Mouse (Mus musculus) heart, embryonic 13.5 days (tissue): Measurements from ENCODE around the gene Myh3. TPM values are rescaled to one million over a fixed set of nuclear protein-coding genes. Genes with fewer than 3 reads are reported as not detected.

Source experiments
- ATAC-seq: fragments of 200-750 bp; cut with Nextera tagmentation; 2 replicates; pipeline ENCODE4 v1.8.0; 2017; ENCODE audit warnings: moderate TSS enrichment; ENCODE audit not compliant: insufficient number of reproducible peaks, low FRiP score, low TSS enrichment; ENCODE audit errors: extremely low read depth
- H3K27ac ChIP-seq: fragments of 300-500 bp; sonication (generic); replicated peaks from 2 replicates; pipeline ENCODE4 v1.5.1; 2015; ENCODE audit warnings: moderate library complexity, mild to moderate bottlenecking, inconsistent platforms
- H3K27me3 ChIP-seq: fragments of 300-500 bp; sonication (generic); replicated peaks from 2 replicates; pipeline ENCODE4 v1.6.1; 2015; ENCODE audit warnings: mild to moderate bottlenecking, inconsistent platforms
- H3K36me3 ChIP-seq: fragments of 300-500 bp; sonication (generic); 2 replicates; pipeline ENCODE4 v1.6.1; 2015; ENCODE audit warnings: mild to moderate bottlenecking, inconsistent platforms
- H3K4me1 ChIP-seq: fragments of 300-500 bp; sonication (generic); 2 replicates; pipeline ENCODE4 v1.6.1; 2015; ENCODE audit warnings: inconsistent platforms
- H3K4me2 ChIP-seq: fragments of 300-500 bp; sonication (generic); 2 replicates; pipeline ENCODE4 v1.6.1; 2015; ENCODE audit warnings: inconsistent platforms, mild to moderate bottlenecking, moderate library complexity
- H3K4me3 ChIP-seq: fragments of 300-500 bp; sonication (generic); 2 replicates; pipeline ENCODE4 v1.5.1; 2015; ENCODE audit warnings: moderate library complexity, mild to moderate bottlenecking, inconsistent platforms
- H3K9ac ChIP-seq: fragments of 300-500 bp; sonication (generic); 2 replicates; pipeline ENCODE4 v1.6.1; 2015; ENCODE audit warnings: inconsistent platforms, mild to moderate bottlenecking, moderate library complexity
- H3K9me3 ChIP-seq: fragments of 300-500 bp; sonication (generic); 2 replicates; pipeline ENCODE4 v1.6.1; 2016; ENCODE audit warnings: inconsistent platforms
- WGBS: fragments of 180-500 bp; shearing (Covaris S2); methylation state at CpG from one replicate; pipeline ENCODE4 v1.1.7; 2015; ENCODE audit warnings: mixed read lengths; 5-methylcytosine and 5-hydroxymethylcytosine counted together
- polyA plus RNA-seq: library from polyadenylated mRNA; unstranded; fragments of >200 nt; fragmentation: Nextera tagmentation; extraction: Ambion mirVana; gene quantifications from 2 replicates; pipeline ENCODE4 v1.2.1, GENCODE M21; 2015

Gene Myh3
- polyA plus RNA-seq, 1 experiment from 2014 or later: 0.75 TPM

DNA sequence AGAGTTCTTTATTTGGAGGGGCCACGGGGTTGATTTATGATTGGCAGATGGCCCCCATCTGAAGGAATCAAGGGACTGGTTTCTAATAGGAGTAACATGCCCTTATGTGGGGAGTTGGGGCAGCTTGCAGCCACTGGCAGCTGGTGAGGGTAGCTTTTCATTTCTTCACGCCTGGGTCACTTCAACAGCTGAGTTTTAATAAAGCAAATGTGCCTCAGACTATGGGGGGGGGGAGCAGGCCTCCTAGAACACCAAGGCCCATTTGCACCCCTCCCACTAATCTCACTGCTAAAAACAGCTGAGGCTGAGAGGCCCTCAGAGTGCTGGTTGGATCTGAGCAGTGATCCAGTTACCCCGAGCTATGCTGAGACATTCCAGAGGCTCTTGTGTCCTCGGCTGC lies 27.6 kb downstream of the Myh3 start:
- Histone ChIP-seq H3K36me3 (no peaks in the 10 kb centered on the region), H3K9me3 (no peaks in the 10 kb centered on the region), H3K4me3 (no peak overlapping the region), H3K4me1 (peaks cover 27% of the 10 kb centered on the region), H3K9ac (no peak overlapping the region), H3K4me2 (no peak overlapping the region), H3K27me3 (no peaks in the 10 kb centered on the region), H3K27ac (no peak overlapping the region)
- WGBS: 36% methylated on average over 4 of the region's 4 CpGs
- no peak for ATAC-seq

DNA sequence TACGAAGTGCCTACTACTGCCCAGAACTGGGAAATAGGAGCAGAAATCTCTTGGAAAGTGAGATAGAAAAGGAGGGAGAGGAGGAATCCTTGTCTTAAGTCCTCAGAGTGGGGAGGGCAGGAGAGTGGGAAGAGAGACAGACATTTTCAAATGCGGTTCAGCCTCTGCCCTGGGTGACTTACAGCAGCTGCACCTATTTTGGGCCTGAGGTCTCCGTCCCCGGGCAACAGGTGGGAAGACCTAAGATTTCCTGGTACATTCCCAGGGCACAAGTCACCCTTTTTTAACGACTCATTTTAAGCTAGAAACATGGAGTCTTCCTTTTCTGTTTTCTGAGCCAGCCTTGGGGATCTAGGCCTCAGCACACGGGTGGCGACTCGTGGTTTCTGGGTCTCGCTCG lies 28.9 kb downstream of the Myh3 start:
- 82% methylated on average over 10 of the region's 10 CpGs for WGBS
- Histone ChIP-seq H3K4me2 (no peak overlapping the region), H3K4me1 (peaks cover 27% of the 10 kb centered on the region), H3K27ac (no peak overlapping the region), H3K36me3 (no peaks in the 10 kb centered on the region), H3K27me3 (peaks cover 3% of the 10 kb centered on the region; the same call in 1 of the 2 replicates), H3K9ac (no peak overlapping the region), H3K4me3 (no peak overlapping the region), H3K9me3 (no peaks in the 10 kb centered on the region)
- no peak for ATAC-seq

DNA sequence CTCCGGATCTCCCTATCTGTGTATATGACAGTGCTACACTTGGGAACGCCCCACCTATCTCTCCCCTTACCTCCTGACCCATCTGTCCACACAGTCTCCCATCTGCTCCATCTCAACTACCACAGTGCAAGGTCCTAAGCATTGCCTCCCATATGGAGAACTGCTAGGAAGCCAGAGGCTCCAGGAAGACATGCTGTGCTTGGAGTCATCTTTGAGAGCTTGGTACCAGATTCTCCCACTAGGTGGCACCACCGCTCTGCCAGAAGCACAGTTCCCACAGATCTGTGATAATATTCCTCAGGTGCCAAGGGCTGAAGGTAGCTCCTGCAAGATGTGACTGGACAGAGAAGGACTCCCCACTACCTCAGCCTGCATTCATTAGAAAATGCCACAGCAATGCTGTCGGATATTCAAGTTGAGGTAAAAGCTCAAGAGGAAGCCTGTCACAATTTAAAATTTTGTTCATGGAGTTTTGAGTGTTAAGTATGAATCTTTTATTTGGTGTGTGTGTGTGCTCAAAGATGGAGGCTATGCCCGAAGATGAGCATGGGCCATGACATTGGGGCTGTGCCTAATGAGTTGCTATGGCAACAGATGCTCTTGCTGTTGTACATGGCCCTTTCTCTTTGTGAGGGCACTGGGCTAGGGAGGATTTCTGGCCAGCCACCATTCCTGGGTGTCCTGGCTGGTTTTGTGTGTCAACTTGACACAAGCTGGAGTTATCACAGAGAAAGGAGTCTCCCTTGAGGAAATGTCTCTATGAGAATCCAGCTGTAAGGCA lies 32.3 kb downstream of the Myh3 start:
- 28% methylated on average over 5 of the region's 5 CpGs for WGBS
- Histone ChIP-seq H3K4me2 (no peak overlapping the region), H3K27me3 (peaks cover 6% of the 10 kb centered on the region; the same call in 1 of the 2 replicates), H3K9ac (no peak overlapping the region), H3K4me1 (peaks cover 14% of the 10 kb centered on the region; the same call in 1 of the 2 replicates), H3K36me3 (no peaks in the 10 kb centered on the region), H3K27ac (no peak overlapping the region), H3K9me3 (no peaks in the 10 kb centered on the region), H3K4me3 (no peak overlapping the region)
- no peak for ATAC-seq

DNA sequence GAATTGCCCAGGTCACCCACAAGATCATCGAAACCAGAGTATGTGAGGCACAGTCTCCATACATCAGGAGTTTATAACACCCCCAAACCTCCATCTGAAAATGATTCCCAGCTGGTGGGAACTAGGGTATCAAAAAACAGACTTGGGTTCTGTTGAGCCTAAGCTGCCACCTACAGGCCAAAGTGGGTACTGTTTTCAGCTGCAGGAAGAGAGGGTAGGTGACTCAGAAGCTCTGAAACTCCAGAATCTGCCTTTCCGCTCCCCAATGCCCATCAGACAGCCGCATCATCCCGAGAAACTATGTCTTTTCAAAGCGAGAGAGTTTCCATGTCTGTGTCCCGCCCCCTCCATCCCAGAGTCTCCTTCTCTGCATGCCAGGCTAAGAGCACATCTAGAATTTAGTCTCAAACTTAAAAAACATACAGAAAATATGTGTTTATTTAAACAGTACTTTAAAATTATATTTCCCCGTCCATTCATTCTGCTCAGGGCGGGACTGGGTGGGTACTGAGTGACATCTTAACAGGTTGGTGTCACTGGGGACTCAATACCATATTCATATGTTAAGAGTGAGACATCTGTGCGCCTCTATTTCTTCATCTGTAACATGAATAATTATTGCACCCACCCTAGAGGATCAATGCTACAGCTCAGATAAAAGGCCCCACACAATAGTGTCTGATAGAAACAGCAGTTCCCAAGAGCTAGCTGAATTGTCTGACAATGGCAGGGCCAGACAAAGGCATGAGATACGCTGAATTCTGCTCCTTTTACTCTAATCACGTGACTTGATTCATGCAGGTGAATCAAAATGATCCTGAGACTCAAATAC lies 34.1 kb downstream of the Myh3 start:
- H3K9ac ChIP-seq: no peak overlapping the region
- H3K9me3 ChIP-seq: no peaks in the 10 kb centered on the region
- H3K4me1 ChIP-seq: no peaks in the 10 kb centered on the region
- ATAC-seq: no peak
- no peak overlapping the region for H3K4me2 ChIP-seq
- whole genome bisulfite sequencing: 24% methylated on average over 11 of the region's 11 CpGs
- H3K27ac ChIP-seq: no peak overlapping the region
- peaks cover 6% of the 10 kb centered on the region; the same call in 1 of the 2 replicates for H3K27me3 ChIP-seq
- no peaks in the 10 kb centered on the region for H3K36me3 ChIP-seq
- no peak overlapping the region for H3K4me3 ChIP-seq

DNA sequence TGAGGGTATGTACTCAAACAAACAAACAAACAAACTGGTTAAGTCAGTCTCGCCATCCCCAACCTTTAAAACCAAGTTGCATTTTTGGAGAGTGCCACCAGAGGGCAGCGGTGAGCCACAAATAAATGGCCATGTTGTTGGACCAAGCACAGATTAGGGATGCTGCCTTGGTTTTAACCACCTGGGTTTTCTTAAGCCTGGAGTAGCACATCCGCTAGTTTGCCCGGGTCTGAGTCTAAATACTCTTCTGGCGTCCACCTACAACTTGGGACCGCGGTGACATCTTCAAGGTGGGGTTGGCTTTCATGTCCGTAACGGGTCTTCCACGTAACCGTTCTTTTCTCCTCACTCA lies 34.7 kb downstream of the Myh3 start:
- Histone ChIP-seq H3K4me1 (no peaks in the 10 kb centered on the region), H3K4me2 (no peak overlapping the region), H3K4me3 (no peak overlapping the region), H3K9me3 (no peaks in the 10 kb centered on the region), H3K27me3 (peaks cover 6% of the 10 kb centered on the region; the same call in 1 of the 2 replicates), H3K36me3 (no peaks in the 10 kb centered on the region), H3K27ac (no peak overlapping the region), H3K9ac (no peak overlapping the region)
- 40% methylated on average over 11 of the region's 11 CpGs for WGBS
- no peak for ATAC-seq

DNA sequence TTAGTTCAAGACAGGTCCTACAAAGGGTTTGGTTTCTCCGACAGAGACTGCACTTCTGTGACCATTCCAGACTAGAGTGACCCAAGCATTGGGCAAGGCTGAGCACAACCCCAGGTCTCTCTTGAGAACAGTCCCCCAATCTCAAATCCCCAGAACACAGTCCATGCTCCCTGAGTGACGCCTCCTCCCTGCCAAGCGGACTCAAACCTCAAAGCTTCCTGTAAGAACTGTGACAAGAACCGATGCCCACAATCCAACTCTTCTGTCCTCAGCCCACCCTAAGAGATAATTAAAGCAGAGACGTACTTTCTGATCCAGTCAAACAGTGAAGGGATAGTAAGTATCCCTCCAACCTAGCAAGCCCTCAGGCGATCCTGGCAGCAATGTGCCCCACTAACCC lies 35.3 kb downstream of the Myh3 start:
- no peak overlapping the region for H3K9ac ChIP-seq
- ATAC-seq: no peak
- H3K4me2 ChIP-seq: no peak overlapping the region
- H3K36me3 ChIP-seq: no peaks in the 10 kb centered on the region
- H3K4me1 ChIP-seq: no peaks in the 10 kb centered on the region
- H3K9me3 ChIP-seq: no peaks in the 10 kb centered on the region
- 82% methylated on average over 6 of the region's 6 CpGs for WGBS
- H3K27ac ChIP-seq: no peak overlapping the region
- peaks cover 6% of the 10 kb centered on the region; the same call in 1 of the 2 replicates for H3K27me3 ChIP-seq
- H3K4me3 ChIP-seq: no peak overlapping the region

DNA sequence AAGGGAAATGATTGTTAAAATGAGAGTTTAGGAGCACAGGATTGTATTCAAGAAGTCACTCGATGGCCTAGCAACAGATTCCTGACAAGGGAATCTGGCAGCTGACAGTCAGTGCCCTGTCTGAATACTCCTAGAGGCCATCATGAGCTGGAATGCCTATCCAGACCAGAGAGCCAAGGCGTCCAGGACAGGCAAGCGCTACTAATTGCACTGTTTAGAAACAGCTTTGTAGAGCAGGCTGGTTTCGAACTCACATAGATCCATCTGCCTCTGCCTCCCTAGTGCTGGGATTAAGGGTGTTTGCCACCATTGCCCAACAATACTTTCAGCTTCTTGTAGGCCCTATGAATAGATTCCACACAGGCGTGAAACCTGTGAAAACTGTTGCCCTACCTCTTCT lies 36.2 kb downstream of the Myh3 start:
- Histone ChIP-seq H3K9ac (no peak overlapping the region), H3K27ac (no peak overlapping the region), H3K27me3 (peaks cover 6% of the 10 kb centered on the region; the same call in 1 of the 2 replicates), H3K36me3 (no peaks in the 10 kb centered on the region), H3K4me2 (no peak overlapping the region), H3K9me3 (no peaks in the 10 kb centered on the region), H3K4me3 (no peak overlapping the region), H3K4me1 (no peaks in the 10 kb centered on the region)
- 82% methylated on average over 5 of the region's 5 CpGs for WGBS
- ATAC-seq: no peak

DNA sequence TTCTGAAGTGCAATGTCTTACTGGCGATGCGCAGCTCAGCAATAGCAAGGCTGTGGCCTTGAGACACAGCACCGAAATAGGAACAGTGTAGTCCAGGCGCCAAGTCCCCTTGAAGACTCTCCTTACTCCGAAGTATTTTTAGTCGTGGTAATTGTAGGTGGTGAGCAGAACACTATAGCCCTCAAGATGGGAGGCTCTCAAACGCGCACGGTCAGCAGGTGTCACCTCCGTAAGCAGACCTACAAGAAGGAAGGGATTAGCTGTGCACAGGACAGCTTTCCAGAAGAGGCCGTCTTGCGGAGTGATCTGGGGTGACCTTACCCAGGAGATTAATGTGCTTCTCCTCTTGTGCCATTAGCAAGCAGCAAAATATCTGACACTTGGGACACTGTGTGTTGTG lies 36.8 kb downstream of the Myh3 start:
- H3K27me3 ChIP-seq: peaks cover 6% of the 10 kb centered on the region; the same call in 1 of the 2 replicates
- 70% methylated on average over 12 of the region's 12 CpGs for WGBS
- ATAC-seq: no peak
- no peak overlapping the region for H3K4me3 ChIP-seq
- H3K36me3 ChIP-seq: no peaks in the 10 kb centered on the region
- H3K4me2 ChIP-seq: no peak overlapping the region
- H3K9ac ChIP-seq: no peak overlapping the region
- no peak overlapping the region for H3K27ac ChIP-seq
- H3K4me1 ChIP-seq: no peaks in the 10 kb centered on the region
- no peaks in the 10 kb centered on the region for H3K9me3 ChIP-seq

DNA sequence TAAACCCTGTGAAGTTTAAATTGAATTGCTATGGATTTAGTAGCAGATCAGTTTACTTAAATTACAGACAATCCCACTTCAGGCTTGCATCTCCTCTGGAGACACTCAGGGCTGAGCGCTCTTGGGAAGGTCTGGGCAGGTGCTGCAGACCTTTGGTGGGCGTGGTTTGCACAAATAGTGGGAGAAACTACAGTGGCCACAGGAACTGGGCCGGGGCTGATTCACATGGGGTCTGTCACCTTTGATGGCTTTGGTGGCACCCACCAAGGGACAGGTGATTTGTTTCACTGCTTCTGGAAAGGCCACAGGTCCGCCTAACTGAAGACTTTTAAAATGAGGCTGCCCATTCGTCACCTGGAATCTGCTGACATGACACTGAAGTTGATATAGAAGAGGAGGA lies 38.6 kb downstream of the Myh3 start:
- no peak for ATAC-seq
- WGBS: 64% methylated on average over 5 of the region's 5 CpGs
- H3K27me3 ChIP-seq: 0 out of 2 replicates have a peak, but pooled peaks cover 3% of the 10 kb centered on the region
- H3K36me3 ChIP-seq: no peaks in the 10 kb centered on the region
- H3K4me3 ChIP-seq: no peak overlapping the region
- no peak overlapping the region for H3K27ac ChIP-seq
- 0 out of 2 replicates have a peak, but pooled peaks cover 3% of the 10 kb centered on the region for H3K9me3 ChIP-seq
- no peak overlapping the region for H3K4me2 ChIP-seq
- no peaks in the 10 kb centered on the region for H3K4me1 ChIP-seq
- no peak overlapping the region for H3K9ac ChIP-seq

DNA sequence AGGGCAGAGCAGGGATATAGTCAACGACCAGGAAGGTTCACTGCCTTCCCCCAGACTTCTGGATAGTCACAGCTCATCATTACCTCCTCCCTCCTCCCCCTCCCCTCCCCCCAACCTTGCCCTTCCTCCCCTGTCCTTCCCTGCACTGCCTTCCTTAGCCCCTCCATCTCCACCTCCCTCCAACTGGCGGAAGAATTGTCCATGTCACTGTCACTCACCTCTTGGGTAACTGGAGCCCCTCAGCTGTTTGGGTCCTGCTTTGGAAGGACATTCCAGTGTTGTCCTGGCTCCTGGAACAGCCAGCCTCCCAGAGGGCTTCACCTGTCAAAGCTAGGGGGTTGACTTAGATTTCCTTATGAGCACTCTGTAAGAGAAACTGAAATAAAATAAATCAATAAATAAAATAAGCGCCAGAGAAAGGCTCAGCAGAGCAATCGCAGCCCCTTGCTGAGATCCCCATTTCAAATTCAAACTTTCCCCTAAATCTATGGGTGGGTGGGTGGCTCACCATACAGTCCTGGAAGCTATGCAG lies 41.5 kb downstream of the Myh3 start:
- H3K4me3 ChIP-seq: no peak overlapping the region
- H3K27me3 ChIP-seq: no peaks in the 10 kb centered on the region; the same call in 1 of the 2 replicates
- H3K9me3 ChIP-seq: 0 out of 2 replicates have a peak, but pooled peaks cover 3% of the 10 kb centered on the region
- H3K9ac ChIP-seq: no peak overlapping the region
- no peaks in the 10 kb centered on the region for H3K36me3 ChIP-seq
- H3K4me1 ChIP-seq: no peaks in the 10 kb centered on the region
- no peak overlapping the region for H3K4me2 ChIP-seq
- H3K27ac ChIP-seq: no peak overlapping the region
- WGBS: 46% methylated on average over 4 of the region's 4 CpGs
- ATAC-seq: no peak

DNA sequence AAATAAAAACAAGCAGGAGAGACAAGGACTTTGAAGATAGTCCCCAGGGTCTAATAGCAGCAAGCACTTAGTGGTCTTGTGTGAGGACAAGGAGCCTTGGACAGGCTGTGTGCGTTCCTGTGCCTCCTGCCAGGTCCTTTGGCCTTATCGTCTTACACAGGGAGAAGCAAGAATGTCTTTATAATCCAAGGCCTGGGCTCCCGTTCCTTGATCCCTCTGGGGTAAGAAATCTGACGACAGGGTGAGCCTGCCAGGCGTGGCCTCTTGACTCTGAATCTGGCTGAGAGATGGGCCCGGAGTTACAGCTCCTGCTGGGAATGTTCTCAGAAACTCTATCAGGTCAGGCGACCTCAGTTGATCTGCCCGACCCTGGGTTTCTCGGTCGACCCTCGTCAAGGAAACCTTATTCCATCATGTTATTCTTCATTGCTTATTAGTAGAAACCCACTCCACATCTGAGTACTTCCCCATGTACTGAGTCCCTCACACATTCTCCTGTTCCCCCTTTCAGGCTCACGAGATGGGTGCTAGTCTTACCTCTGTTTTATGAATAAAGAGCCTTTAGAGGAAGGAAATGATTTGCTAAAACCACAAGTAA lies 42.7 kb downstream of the Myh3 start:
- Histone ChIP-seq H3K4me2 (no peak overlapping the region), H3K4me3 (no peak overlapping the region), H3K36me3 (no peaks in the 10 kb centered on the region), H3K9me3 (0 out of 2 replicates have a peak, but pooled peaks cover 3% of the 10 kb centered on the region), H3K9ac (no peak overlapping the region), H3K27ac (no peak overlapping the region), H3K4me1 (no peaks in the 10 kb centered on the region), H3K27me3 (no peaks in the 10 kb centered on the region; the same call in 1 of the 2 replicates)
- WGBS: 51% methylated on average over 12 of the region's 12 CpGs
- ATAC-seq: no peak
